Mouse (Mus musculus) CH12.LX (cell line): ENCODE data around the gene Tdp1. TPM values are rescaled to one million over a fixed set of nuclear protein-coding genes. Genes with fewer than 3 reads are reported as not detected.

Experiments
- DNase-seq: peaks from one replicate; pipeline ENCODE4 v3.0.0-alpha.2; 2013; ENCODE audit errors: extremely low read depth
- H3K27ac ChIP-seq: 2 replicates; pipeline ENCODE4 v1.5.1; 2012; ENCODE audit warnings: low read depth, mild to moderate bottlenecking, control low read depth, moderate library complexity; ENCODE audit not compliant: insufficient read depth
- H3K27me3 ChIP-seq: replicated peaks from 2 replicates; pipeline ENCODE3; 2012; ENCODE audit warnings: inconsistent platforms
- H3K36me3 ChIP-seq, 2 experiments: replicated peaks in 1 of 2; 2 replicates each; pipeline versions ENCODE3 to v1.6.1; 2012; ENCODE audit warnings: inconsistent platforms in 1 of 2, low read length in 1 of 2, mild to moderate bottlenecking in 1 of 2, mixed read lengths in 1 of 2, moderate library complexity in 1 of 2; ENCODE audit not compliant: control insufficient read depth in 1 of 2, insufficient read depth in 1 of 2
- H3K4me1 ChIP-seq, 2 experiments: 2 replicates each; pipeline ENCODE4 v1.6.1; 2012; ENCODE audit warnings: inconsistent platforms in 1 of 2, moderate library complexity in 1 of 2; ENCODE audit not compliant: insufficient read depth in 2 of 2, control insufficient read depth in 1 of 2
- H3K4me2 ChIP-seq: 2 replicates; pipeline ENCODE4 v1.6.1; 2012; ENCODE audit warnings: low read depth, mild to moderate bottlenecking, control low read depth; ENCODE audit not compliant: poor library complexity, insufficient read depth, severe bottlenecking
- H3K4me3 ChIP-seq, 3 experiments: fragments of 150-350 bp in 1 of 3; sonication (generic) in 1 of 3; replicated peaks in 1 of 3; 2 replicates each; pipeline versions ENCODE3 to v1.5.1; 2011 to 2012; ENCODE audit warnings: low read depth in 2 of 3, low read length in 2 of 3, mild to moderate bottlenecking in 2 of 3, moderate library complexity in 2 of 3, control low read depth in 1 of 3, improper control_type of control experiment in 1 of 3, inconsistent platforms in 1 of 3, mixed read lengths in 1 of 3; ENCODE audit not compliant: poor library complexity in 1 of 3
- H3K79me2 ChIP-seq: replicated peaks from 2 replicates; pipeline ENCODE4 v1.6.1; 2012; ENCODE audit warnings: mild to moderate bottlenecking, moderate library complexity; ENCODE audit not compliant: control insufficient read depth, poor library complexity, insufficient read depth, severe bottlenecking; ENCODE audit errors: extremely low read depth
- H3K9ac ChIP-seq: 2 replicates; pipeline ENCODE4 v1.6.1; 2012; ENCODE audit warnings: low read depth, mild to moderate bottlenecking, control low read depth, moderate library complexity; ENCODE audit not compliant: insufficient read depth
- H3K9me3 ChIP-seq: replicated peaks from 2 replicates; pipeline ENCODE3; 2012; ENCODE audit warnings: low read length, inconsistent platforms, mixed read lengths
- BHLHE40 ChIP-seq: IDR thresholded peaks from 2 replicates; pipeline ENCODE4 v1.6.1; 2011; ENCODE audit warnings: mild to moderate bottlenecking, low read depth, low read length, improper control_type of control experiment
- CHD2 ChIP-seq: IDR thresholded peaks from 2 replicates; pipeline ENCODE4 v1.6.1; 2011; ENCODE audit warnings: low read length, improper control_type of control experiment
- CTCF ChIP-seq, 2 experiments: IDR thresholded peaks in 1 of 2; conservative IDR thresholded peaks in 1 of 2; 2 replicates each; pipeline ENCODE4 v1.5.1; 2011 to 2012; ENCODE audit warnings: low read depth in 2 of 2, low read length in 2 of 2, improper control_type of control experiment in 1 of 2, inconsistent platforms in 1 of 2, mild to moderate bottlenecking in 1 of 2, moderate library complexity in 1 of 2
- E2F4 ChIP-seq: IDR thresholded peaks from 2 replicates; pipeline ENCODE4 v1.6.1; 2011; ENCODE audit warnings: low read depth, low read length, improper control_type of control experiment; ENCODE audit not compliant: insufficient replicate concordance
- ELF1 ChIP-seq: IDR thresholded peaks from 2 replicates; pipeline ENCODE4 v1.6.1; 2014; ENCODE audit warnings: low read depth, mild to moderate bottlenecking, inconsistent platforms, low read length, improper control_type of control experiment
- ETS1 ChIP-seq: conservative IDR thresholded peaks from 2 replicates; pipeline ENCODE4 v1.6.1; 2012; ENCODE audit warnings: low read depth, mild to moderate bottlenecking, inconsistent platforms, low read length, improper control_type of control experiment, moderate library complexity
- HCFC1 ChIP-seq: IDR thresholded peaks from 2 replicates; pipeline ENCODE4 v1.6.1; 2012; ENCODE audit warnings: low read depth, mild to moderate bottlenecking, inconsistent platforms, low read length, improper control_type of control experiment
- JUND ChIP-seq: conservative IDR thresholded peaks from 2 replicates; pipeline ENCODE4 v1.6.1; 2011; ENCODE audit warnings: low read depth, low read length, improper control_type of control experiment
- MAFK ChIP-seq: IDR thresholded peaks from 2 replicates; pipeline ENCODE4 v1.6.1; 2011; ENCODE audit warnings: low read length, improper control_type of control experiment; ENCODE audit not compliant: insufficient replicate concordance
- MAZ ChIP-seq: IDR thresholded peaks from 2 replicates; pipeline ENCODE4 v1.6.1; 2012; ENCODE audit warnings: low read depth, mild to moderate bottlenecking, inconsistent platforms, low read length, improper control_type of control experiment, moderate library complexity
- MXI1 ChIP-seq: IDR thresholded peaks from 2 replicates; pipeline ENCODE4 v1.6.1; 2011; ENCODE audit warnings: mild to moderate bottlenecking, low read depth, low read length, improper control_type of control experiment
- MYC ChIP-seq: IDR thresholded peaks from 2 replicates; pipeline ENCODE4 v1.6.1; 2011; ENCODE audit warnings: low read depth, mild to moderate bottlenecking, improper control_type of control experiment, low read length
- NELFE ChIP-seq: IDR thresholded peaks from 2 replicates; pipeline ENCODE4 v1.6.1; 2011; ENCODE audit warnings: low read depth, low read length, improper control_type of control experiment
- NRF1 ChIP-seq: IDR thresholded peaks from 2 replicates; pipeline ENCODE4 v1.6.1; 2014; ENCODE audit warnings: low read depth, mild to moderate bottlenecking, inconsistent platforms, low read length, improper control_type of control experiment, moderate library complexity
- PAX5 ChIP-seq: IDR thresholded peaks from 2 replicates; pipeline ENCODE4 v1.6.1; 2012; ENCODE audit warnings: low read length, inconsistent platforms, mixed read lengths
- POLR2A ChIP-seq: IDR thresholded peaks from 2 replicates; pipeline ENCODE4 v1.6.1; 2011; ENCODE audit warnings: low read depth, mild to moderate bottlenecking, improper control_type of control experiment, low read length
- RAD21 ChIP-seq: IDR thresholded peaks from 2 replicates; pipeline ENCODE4 v1.6.1; 2011; ENCODE audit warnings: low read depth, mild to moderate bottlenecking, low read length, improper control_type of control experiment, moderate library complexity
- SIN3A ChIP-seq: IDR thresholded peaks from 2 replicates; pipeline ENCODE4 v1.6.1; 2012; ENCODE audit warnings: low read length, improper control_type of control experiment, inconsistent platforms
- TBP ChIP-seq: conservative IDR thresholded peaks from 2 replicates; pipeline ENCODE4 v1.6.1; 2011; ENCODE audit warnings: low read depth, low read length, improper control_type of control experiment
- TCF12 ChIP-seq: IDR thresholded peaks from 2 replicates; pipeline ENCODE4 v1.6.1; 2014; ENCODE audit warnings: low read depth, mild to moderate bottlenecking, inconsistent platforms, low read length, improper control_type of control experiment
- UBTF ChIP-seq: IDR thresholded peaks from 2 replicates; pipeline ENCODE4 v1.6.1; 2012; ENCODE audit warnings: low read depth, mild to moderate bottlenecking, inconsistent platforms, low read length, improper control_type of control experiment, moderate library complexity
- USF2 ChIP-seq: conservative IDR thresholded peaks from 2 replicates; pipeline ENCODE4 v1.6.1; 2011; ENCODE audit warnings: low read depth, low read length, improper control_type of control experiment
- ZC3H11A ChIP-seq: IDR thresholded peaks from 2 replicates; pipeline ENCODE4 v1.6.1; 2012; ENCODE audit warnings: low read depth, mild to moderate bottlenecking, inconsistent platforms, low read length, improper control_type of control experiment
- ZMIZ1 ChIP-seq: IDR thresholded peaks from 2 replicates; pipeline ENCODE4 v1.6.1; 2012; ENCODE audit warnings: low read depth, mild to moderate bottlenecking, inconsistent platforms, low read length, improper control_type of control experiment
- ZNF384 ChIP-seq: IDR thresholded peaks from 2 replicates; pipeline ENCODE4 v1.6.1; 2012; ENCODE audit warnings: low read depth, low read length, improper control_type of control experiment, inconsistent platforms
- dilution Hi-C: fragments of 300-500 bp; cut with MboI; formaldehyde crosslinking; loops from 2 replicates; pipeline ENCODE4 v1.14.3; 2020; ENCODE audit warnings: low sequenced_read_pairs; ENCODE audit not compliant: extremely low pct_unique_long_range_greater_than_20kb, extremely low pct_ligation_motif_present
- in situ Hi-C: fragments of 300-500 bp; cut with MboI; formaldehyde crosslinking; loops from 3 replicates; pipeline ENCODE4 v1.14.3; 2019; ENCODE audit warnings: low sequenced_read_pairs, low pct_ligation_motif_present, low pct_unique_long_range_greater_than_20kb, mixed read lengths
- polyA plus RNA-seq: library from polyadenylated mRNA; unstranded; fragments of >175 nt; gene quantifications from 2 replicates; pipeline ENCODE4 v1.2.1, GENCODE M21; 2012; ENCODE audit warnings: low read depth; ENCODE audit not compliant: insufficient read length
- total RNA-seq, 2 experiments: library from RNA; depleted of rRNA; stranded (reverse); fragments of 300-350 nt in 1 of 2; fragments of >200 nt in 1 of 2; gene quantifications; 2 replicates each; pipeline ENCODE4 v1.2.3; 2012 to 2014

Tdp1 gene
- total and polyA plus RNA-seq, 3 experiments: 16.9 to 53.7 (median 27.4) TPM

DNA sequence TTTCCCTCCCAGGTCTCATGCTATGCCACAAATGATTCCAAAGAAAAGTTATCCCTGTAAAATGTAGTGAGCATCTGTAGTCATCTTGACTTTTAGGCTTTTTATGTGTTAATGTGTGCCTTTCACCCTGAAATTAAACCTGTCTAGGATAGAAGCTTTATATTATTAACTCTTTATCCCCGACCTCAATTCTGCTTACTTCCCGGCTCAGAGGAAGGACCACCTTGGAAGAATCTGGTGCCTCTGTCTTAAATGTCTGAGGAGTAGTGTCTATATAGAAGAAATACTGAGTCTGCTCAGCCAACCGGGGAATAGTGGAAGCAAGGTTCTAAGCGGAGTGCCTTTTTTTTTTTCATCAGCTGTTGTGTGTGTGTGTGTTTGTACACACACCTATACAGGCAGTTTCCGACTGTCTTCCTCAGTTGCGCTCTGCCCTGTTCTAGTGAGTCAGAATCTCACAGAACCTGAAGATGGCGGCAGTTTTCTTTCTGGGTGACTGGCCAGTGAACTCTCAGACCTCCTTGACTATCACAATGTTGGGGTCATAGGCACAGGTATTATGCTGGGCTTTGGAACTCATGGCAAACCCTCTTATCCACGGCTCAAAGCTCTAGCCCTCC lies 1.1 kb downstream of the Tdp1 start:
- peak; percentile 47; the same call in 1 of the 2 replicates for TF ChIP-seq MAZ
- peak; percentile 39 for TF ChIP-seq TBP
- TF ChIP-seq ZNF384: peak; percentile 73
- TF ChIP-seq POLR2A: no peak
- 0 out of 2 replicates have a peak, but pooled peaks have one; percentile 22 for TF ChIP-seq TCF12
- TF ChIP-seq MYC: no peak
- no peak for TF ChIP-seq CHD2
- TF ChIP-seq NELFE: peak; percentile 63; the same call in 1 of the 2 replicates
- no peak for TF ChIP-seq ZC3H11A
- peak; percentile 32; the same call in 1 of the 2 replicates for TF ChIP-seq HCFC1
- 0 out of 2 replicates have a peak, but pooled peaks have one; percentile 12 for TF ChIP-seq NRF1
- TF ChIP-seq RAD21: peak; percentile 43
- peak in 1 of 2 experiments; percentile 48; a peak in 2 of 4 replicates for TF ChIP-seq CTCF (conservative IDR thresholded peaks at IDR 0.05 in 1 of 2, IDR thresholded peaks at IDR 0.05 in 1 of 2; ENCODE audit: low read depth in 2 of 2, low read length in 2 of 2)
- TF ChIP-seq SIN3A: peak; percentile 54
- peak; percentile 28; the same call in 1 of the 2 replicates for TF ChIP-seq MXI1
- TF ChIP-seq JUND: no peak
- 0 out of 2 replicates have a peak, but pooled peaks have one; percentile 11 for TF ChIP-seq BHLHE40
- Histone ChIP-seq H3K4me1 (peaks cover 12 to 37% of the 10 kb centered on the region in 2 experiments), H3K27me3 (no peaks in the 10 kb centered on the region), H3K4me2 (peak overlapping the region; percentile 62), H3K4me3 (peak overlapping the region; percentile 88 to 100 (median 96)), H3K9ac (peak overlapping the region; percentile 96), H3K27ac (peak overlapping the region; percentile 72), H3K9me3 (no peaks in the 10 kb centered on the region), H3K79me2 (peaks cover 6% of the 10 kb centered on the region), H3K36me3 (peaks cover 0 to 30% of the 10 kb centered on the region in 2 experiments)
- in situ Hi-C loops: loop anchor here (25.0 kb wide), 1 partner anchor 798 kb away; no protein-coding TSS in a partner anchor
- dilution Hi-C loops: no loop called here
- DNase-seq: peak; percentile 61

DNA sequence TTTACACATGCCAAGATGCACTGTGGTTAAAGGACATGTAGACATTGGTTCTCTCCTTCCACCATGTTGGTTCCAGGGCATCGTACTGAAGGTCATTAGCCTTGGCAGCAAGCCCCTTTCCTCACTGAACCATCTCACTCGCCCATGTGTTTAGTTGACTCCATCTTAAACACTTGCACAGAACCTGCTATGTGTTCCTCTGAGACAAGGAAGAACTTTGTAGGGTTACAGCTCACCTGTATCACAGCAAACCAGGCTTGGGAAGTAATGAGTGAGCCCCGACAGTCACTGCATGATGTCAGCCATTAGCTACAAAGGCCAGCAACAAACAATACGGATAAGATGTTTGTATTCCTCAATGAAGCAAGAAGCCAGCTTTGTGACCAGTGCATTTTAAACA lies 13.5 kb downstream of the Tdp1 start:
- no peak for TF ChIP-seq UBTF
- no peak for TF ChIP-seq MAZ
- TF ChIP-seq CTCF (conservative IDR thresholded peaks at IDR 0.05 in 1 of 2, IDR thresholded peaks at IDR 0.05 in 1 of 2; ENCODE audit: low read depth in 2 of 2, low read length in 2 of 2): no peak
- TF ChIP-seq ZMIZ1: no peak
- TF ChIP-seq NRF1: no peak
- no peak for TF ChIP-seq ELF1
- no peak for TF ChIP-seq USF2
- TF ChIP-seq ZC3H11A: no peak
- no peak for TF ChIP-seq MXI1
- no peak for TF ChIP-seq MAFK
- no peak for TF ChIP-seq PAX5
- TF ChIP-seq ETS1: no peak
- TF ChIP-seq E2F4: no peak
- in situ Hi-C loops (loop anchor here (25.0 kb wide), 1 partner anchor 811 kb away; no protein-coding TSS in a partner anchor), dilution Hi-C loops (no loop called here)

More for the DNA sequence above, 13.5 kb downstream of the Tdp1 start:
- Histone ChIP-seq H3K79me2 (no peaks in the 10 kb centered on the region), H3K4me2 (no peak overlapping the region), H3K9me3 (no peaks in the 10 kb centered on the region), H3K9ac (no peak overlapping the region), H3K36me3 (peaks cover 41 to 89% of the 10 kb centered on the region in 2 experiments), H3K27me3 (no peaks in the 10 kb centered on the region), H3K27ac (no peak overlapping the region), H3K4me3 (no peak overlapping the region), H3K4me1 (peaks cover 3 to 8% of the 10 kb centered on the region in 2 experiments)
- DNase-seq: no peak
